Mouse (Mus musculus): ENCODE data around the gene Gm525.
A peak's percentile ranks its signal among the peaks of the same experiment; 100 is the strongest.
"Not testable (repeated sequence)": the region's sequence is repeated elsewhere in the genome, so short reads cannot be mapped to it uniquely, and the experiment has no call there.

Gm525 gene

GRCm38 (mm10) chr11:89073541-89073940 lies at the start of gene Gm525:
Gm525 (plus strand) TSS chr11:89073841.
- no peak for DNase-seq

DNA sequence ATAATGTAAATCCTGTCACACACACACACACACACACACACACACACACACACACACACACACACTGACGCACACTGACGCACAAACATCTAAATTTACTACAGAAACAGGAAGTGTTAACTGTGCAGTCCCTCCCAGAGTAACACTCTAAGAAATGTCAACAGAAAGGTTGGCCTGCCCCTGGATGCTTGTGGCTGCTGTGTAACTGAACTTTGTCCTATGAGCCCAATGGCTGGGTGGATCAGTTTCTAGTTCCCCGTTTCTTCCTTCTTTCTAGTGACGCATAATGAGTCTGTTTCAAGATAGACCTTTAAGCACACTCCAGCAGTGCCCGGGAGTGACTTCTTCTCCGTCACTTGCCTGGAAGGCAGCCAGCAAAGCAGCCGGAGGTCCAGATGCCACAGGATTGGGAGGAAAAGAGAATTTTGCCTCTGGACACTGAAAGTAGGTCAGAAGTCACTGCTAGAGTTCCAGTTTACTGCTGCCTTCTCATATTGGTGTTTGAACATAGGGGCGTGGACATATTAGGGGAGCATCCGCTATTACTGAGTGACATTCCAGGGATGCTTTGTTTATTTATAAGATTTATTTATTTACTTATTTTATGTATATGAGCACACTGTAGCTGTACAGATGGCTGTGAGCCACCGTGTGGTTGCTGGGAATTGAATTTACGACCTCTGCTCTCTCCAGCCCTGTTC lies 49.3 kb upstream of the Gm525 start:
- no peak for DNase-seq

- DNase-seq = no peak
Observed at GRCm38 (mm10) chr11:89025603-89026002, 48.0 kb upstream of the Gm525 start.

DNA sequence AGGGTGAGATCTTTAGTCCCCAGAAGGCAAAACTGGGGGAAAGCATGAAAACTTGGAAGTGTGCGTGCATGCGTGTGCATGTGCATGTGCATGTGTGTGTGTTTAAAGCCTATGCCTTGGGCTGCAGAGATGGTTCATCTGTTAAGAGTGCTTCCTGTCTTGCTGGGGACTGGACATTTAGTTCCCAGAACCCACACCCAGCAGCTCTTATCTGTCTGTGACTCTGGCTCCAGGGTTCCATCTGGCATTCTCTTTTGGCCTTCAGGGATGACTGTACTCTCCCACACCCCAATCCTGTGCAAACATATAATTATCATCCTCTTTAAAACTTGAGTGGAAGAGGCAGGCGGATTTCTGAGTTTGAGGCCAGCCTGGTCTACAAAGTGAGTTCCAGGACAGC lies 47.5 kb upstream of the Gm525 start:
- no peak for DNase-seq

- DNase-seq = no peak
Observed at GRCm38 (mm10) chr11:89027955-89028361, 45.7 kb upstream of the Gm525 start.

DNA sequence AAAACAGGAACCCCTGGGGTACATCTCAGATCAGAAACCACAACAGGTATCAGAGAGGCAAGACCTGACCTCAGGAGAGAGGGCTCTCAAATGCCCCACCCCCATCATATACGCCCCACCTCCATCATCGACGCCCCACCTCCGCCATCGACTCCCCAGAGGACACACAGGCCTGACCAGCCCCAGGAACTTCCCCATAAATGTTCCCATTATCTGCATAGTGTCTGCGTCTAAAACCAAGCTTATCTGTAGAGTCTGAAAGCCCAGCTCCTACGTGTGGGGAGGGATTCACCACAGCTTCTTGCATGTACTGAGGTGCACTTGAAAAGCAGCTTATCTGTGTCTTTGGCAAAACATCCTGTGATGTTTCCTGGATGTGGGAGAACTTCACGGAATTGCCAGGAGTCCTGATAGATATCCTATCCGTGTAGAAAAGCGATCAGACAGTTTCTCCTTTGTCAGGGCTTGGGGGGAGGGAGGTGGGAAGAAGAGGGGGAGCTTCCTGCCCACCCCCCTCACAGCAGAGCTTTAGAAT lies 44.7 kb upstream of the Gm525 start:
- no peak for DNase-seq

GRCm38 (mm10) chr11:89030552-89030951 lies 43.1 kb upstream of the Gm525 start:
- DNase-seq = no peak

- DNase-seq = no peak
Observed at GRCm38 (mm10) chr11:89031189-89031588, 42.5 kb upstream of the Gm525 start.

DNA sequence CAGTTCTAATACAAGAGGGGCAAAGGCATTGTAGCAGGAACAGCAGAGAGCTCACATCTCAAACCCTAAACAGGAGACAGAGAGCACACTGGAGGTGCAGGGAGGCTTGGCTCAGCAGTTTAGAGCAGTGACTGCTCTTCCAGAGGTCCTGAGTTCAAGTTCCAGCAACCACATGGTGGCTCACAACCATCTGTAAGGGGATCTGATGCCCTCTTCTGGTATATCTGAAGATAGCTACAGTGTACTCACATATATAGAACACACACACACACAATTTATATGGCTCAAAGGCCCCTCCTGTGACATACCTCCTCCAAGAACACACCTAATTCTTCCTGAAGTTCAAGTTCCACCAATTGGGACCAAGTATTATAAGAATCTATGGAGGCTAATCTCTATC lies 39.0 kb upstream of the Gm525 start:
- DNase-seq = no peak

DNA sequence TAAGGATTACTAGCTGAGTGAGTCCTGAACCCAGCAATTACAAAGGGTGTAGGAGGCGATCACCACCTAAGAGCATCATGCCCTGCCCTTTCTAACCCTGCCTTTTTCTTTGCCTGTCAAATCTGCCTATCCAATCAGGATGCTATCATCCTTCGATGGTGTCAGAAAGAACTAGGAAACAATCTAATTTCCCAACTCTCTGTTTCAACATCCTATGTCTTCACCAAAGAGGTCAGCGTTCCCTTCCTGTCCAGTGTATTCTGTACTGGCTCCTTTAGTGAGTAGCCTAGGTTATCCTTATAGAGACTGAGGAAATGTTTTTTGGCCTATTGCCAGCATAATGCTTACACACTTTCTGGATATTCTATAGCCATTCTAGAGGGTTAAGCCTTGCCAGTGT lies 38.1 kb upstream of the Gm525 start:
- DNase-seq = no peak

DNA sequence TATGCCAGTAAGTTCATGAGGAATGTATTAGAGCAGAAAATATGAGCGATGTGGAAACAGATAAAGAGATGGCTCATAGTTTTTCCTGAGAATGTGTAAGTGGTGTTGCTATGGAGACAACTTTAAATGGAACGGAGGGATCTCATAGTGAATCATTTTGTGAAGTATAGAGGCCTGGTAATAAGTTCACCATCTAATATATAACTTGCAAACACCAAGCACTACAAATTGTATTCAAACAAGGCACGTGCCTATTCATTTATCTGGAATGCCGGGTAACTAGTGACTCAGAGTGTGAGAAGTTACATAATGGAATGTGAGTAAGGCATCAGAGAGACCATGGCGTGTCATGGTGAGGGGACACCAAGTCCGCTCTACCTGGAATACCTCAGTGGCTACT lies 35.1 kb upstream of the Gm525 start:
- no peak for DNase-seq

DNA sequence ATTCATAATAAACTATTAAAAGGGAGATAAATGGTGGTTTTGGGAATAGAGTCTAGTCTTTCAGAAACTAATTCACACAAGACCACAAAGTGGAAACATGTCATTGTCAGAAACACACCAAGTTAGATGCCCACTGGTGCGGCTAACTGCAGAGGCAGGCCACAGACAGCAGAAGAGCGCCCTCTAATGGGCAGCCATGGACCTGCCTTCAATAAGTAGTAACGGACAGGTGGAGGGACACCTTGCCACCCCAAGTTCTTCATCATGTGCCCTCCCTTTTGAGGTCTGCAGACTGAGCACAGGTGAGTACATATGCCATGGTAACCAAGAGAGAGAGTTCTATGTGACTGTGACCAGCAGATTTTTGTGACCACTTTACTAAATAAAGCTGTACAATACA lies 34.3 kb upstream of the Gm525 start:
- DNase-seq = peak; percentile 35

GRCm38 (mm10) chr11:89041073-89041472 lies 32.6 kb upstream of the Gm525 start:
- not testable (repeated sequence) for DNase-seq

DNA sequence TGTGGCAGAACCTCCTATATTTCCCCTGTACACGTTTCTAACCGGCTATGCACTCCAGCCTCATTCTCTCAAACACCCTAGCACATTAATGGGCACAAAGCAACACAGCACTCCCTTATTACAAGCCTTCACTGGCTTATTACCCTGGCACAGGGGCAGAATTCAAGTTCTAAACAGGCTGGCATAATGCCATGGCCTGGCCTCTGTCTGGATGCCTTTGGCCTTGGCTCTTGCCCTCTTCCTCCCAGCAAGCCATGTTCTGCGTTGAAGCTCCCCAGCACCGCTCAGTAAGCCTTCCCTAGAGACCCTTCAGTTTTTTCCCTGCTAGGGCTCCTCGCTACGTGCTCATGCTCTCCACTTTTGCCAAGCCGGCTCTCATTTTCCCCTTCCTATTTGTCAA lies 30.6 kb upstream of the Gm525 start:
- DNase-seq = no peak

- DNase-seq = not testable (repeated sequence)
Observed at GRCm38 (mm10) chr11:89045501-89045900, 28.1 kb upstream of the Gm525 start.

GRCm38 (mm10) chr11:89046021-89046420 lies 27.6 kb upstream of the Gm525 start:
- no peak for DNase-seq

DNA sequence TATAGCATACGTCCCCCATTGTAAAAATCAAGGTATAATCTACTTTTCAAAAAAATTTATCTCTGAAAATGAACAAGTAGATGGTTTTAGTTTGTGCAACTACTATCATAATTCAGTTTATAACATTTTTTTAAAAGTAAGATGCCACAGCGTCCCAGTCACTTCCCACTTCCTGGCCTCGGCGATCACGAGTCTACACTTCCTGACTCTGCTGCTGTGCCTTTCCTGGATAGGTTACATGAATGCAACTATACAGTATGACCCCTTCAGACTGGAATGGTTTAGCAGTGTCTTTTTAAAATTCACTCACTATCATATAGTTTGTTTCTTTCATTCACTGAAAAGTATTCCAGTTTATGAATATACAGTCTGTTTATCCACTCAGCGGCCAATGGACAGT lies 21.9 kb upstream of the Gm525 start:
- no peak for DNase-seq

DNA sequence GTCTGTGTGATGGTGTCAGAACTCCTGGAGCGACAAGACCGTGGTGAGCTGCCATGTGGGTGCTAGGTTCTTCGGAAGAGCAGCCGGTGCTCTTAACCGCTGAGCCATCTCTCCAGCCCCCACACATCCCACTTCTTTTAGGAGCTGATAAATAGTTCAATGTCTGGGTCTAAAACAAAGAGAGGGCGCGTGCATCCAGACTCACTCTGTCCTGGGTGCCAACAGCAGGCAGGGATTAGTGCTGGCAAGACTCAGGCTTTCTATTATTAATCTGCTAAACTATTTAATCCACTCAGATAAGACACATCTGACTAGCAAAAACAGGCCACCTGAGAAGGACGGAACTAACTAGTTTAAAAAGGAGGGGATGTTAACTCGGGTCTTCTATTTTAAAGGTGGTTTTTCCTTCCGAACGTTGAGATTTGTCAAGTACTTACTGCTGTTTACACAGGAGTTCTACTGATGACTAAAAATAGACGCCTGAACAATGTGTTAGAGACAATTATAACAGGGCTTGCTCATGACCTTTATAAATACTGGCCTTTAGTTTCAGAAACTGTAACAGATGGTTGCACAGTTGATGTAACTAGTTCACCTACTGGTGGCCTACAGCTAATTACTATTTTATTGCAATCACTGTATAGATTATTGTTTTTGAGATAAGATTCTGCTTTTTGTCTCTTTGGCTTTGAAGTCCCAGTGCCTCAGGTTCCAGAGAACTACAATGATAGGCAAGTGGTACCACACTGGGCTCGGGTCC lies 17.5 kb upstream of the Gm525 start:
- no peak for DNase-seq

- DNase-seq = no peak
Observed at GRCm38 (mm10) chr11:89058515-89059270, 14.9 kb upstream of the Gm525 start.

- peak; percentile 49 for DNase-seq
Observed at GRCm38 (mm10) chr11:89059919-89060422, 13.7 kb upstream of the Gm525 start.

DNA sequence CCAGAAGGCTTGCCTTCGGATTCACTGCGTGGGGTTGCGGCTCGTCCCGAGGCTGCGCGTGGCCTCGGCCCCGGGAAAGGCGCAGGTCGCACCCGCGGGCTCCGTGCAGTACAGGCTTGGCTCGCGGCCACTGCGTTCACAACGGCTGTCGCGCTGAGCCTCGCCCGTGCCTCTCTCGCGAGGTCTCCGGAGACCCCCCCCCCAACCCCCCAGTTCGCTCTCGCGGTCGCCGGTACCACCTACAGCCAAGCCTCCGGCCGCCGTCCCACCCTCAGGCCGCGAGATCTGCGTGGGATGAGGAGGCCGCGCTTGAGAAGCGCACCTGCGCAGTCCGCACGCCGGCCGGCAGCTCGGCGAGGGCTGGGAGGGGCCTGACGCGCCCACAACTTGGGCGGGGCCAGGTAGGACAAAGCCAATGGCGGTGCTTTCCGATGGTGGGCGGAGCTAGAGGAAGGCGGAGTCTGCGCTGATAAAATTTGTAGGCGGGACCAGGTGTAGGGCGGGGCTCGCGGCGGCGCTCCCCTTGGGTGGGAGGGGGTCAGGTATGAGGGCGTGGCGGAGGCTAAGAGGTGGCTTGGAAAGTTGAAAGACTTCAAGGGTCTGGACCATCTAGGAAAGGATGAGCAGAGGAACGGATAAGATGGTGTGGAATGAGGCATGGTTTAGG lies 13.1 kb upstream of the Gm525 start:
- peak; percentile 96 for DNase-seq

DNA sequence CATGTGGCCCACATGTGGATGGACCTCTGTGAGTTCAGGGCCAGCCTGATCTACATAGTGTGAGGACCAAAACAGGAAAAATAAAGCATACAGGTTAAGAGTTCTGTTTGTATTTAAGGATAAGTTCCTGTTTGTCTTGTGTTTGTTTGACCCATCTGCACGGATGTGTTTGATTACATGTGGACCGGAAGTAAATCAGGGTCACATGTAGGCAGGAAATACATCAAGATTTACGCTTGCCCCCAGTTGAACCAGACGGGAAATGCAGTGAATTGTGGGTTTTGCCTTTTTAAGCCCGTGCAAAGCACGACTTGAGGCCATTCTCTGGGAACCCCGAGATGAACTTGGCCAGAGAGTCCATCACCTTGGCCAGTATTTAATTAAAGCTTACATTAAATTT lies 12.3 kb upstream of the Gm525 start:
- no peak for DNase-seq

DNA sequence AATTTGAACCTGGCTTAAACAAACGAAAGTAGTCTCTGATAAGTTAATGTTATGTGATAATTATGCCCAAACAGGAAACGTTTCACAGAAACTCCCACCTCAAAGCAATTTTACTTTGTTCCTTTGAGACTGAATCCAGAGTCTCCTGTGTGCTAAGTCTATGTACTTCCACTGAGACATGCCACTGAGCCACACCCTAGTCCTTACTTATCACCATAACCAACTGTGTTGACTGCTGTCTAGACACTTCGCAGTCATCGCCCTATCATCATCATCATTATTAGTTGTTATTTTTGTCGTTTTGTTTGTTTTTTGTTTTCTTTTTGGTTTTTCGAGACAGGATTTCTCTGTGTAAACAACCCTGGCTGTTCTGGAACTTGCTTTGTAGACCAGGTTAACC lies 9.3 kb upstream of the Gm525 start:
- DNase-seq = no peak
